Mouse (Mus musculus) layer of hippocampus, adult 8-10 months (tissue): ENCODE measurements around the gene Slc27a5. TPM values are rescaled to one million over a fixed set of nuclear protein-coding genes. Genes with fewer than 3 reads are reported as not detected.

ENCODE experiments used
- DNase-seq, 2 experiments: peaks; one replicate each; pipeline ENCODE4 v3.0.0; 2022; ENCODE audit warnings: low spot score in 2 of 2
- total RNA-seq, 4 experiments: library from RNA; stranded (reverse); gene quantifications; 2 replicates each; pipeline ENCODE4 v1.2.4; 2022

Gene Slc27a5
- under 1 TPM in 3 of 4 experiments, not detected in 1; 0.27 to 0.47 (median 0.27) TPM for total RNA-seq

DNA sequence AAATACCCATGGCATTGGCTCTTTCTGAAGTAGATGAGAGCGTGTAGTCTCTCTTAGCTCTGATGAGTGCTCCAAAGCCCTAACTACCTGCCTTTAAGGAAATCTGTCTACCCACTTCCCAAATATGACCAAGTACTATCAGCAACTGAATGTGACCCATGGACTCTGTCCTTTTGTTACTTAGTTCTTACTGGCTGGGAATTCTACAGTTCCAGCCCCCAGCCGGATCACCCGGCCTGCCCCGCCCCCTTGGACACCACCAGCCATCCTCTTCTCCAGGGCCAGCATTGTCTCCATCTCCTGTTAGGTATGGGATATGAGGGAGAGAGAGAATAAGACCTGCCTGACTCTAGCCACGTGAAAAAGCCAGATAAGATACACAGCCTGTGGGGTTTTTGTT lies at the start of gene Slc27a5:
Gene Slc27a5 (minus strand): TSS at position 140 of the 400 bp plus-strand sequence.
- no peak for DNase-seq

DNA sequence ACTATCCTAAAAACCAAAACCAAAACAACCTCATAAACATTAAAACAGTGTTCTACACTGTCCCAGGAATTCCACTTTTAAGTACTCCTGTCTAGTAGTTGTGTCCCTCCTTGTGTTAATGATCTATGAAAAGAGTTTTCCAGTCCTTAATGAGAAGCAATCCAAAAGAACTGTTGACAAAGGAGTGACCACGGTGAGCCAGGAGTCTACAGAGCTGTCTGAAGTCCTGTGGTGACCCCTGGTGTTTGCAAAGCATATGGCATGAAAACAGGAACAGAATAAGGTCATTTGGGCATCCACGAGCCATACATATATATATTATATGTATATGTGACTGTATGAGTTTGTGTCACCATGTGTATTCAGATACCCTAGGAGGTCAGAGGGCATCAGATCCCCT lies 48.1 kb upstream of the Slc27a5 start:
- DNase-seq: peak in 1 of 2 experiments; percentile 13

DNA sequence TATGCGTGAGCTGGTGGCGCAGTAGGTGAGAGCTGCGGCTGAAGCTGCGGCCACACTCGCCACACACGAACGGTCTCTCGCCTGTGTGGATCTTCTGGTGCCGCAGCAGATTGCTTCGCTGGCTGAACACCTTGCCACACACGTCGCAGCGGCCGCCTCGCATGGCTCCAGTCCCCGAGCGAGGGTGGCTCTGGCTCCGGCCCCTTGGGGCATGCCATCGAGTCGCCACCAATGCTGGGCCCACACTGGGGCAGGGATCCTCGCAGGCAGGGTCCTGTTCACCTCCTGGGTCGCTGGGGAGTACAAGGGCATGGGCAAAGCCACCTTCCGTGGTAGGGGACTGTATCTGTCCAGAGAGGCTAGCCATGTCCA lies 46.2 kb upstream of the Slc27a5 start:
- DNase-seq: no peak

DNA sequence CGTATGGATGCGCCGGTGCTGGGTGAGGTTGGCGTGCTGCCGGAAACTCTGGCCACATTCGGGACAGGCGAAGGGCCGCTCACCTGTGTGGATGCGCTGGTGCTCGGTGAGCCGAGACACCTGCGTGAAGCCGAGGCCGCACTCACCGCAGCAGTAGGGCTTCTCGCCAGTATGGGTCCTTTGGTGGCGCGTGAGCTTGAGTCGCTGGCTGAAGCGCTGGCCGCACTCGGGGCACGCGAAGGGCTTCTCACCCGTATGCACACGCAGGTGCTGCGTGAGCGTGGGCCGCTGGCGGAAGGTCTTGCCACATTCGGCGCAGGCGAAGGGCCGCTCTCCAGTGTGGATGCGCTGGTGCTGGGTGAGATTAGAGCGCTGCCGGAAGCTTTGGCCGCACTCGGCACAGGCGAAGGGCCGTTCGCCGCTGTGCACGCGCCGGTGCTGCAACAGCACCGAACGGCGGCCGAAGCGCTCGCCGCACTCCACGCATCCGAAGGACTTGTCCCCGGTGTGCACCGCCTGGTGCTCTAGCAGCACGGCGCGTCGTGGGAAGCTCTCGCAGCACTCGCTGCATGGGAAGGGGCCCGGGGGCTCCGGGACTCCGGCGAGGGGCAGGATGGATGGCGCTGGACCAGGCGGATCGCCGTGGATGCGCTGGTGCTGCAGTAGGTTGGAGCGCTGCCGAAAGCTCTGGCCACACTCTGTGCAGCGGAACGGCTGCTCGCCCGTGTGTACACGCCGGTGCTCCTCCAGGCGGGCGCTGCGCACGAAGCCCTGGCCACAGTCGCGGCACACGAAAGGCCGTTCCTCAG lies 45.7 kb upstream of the Slc27a5 start:
- DNase-seq: no peak

DNA sequence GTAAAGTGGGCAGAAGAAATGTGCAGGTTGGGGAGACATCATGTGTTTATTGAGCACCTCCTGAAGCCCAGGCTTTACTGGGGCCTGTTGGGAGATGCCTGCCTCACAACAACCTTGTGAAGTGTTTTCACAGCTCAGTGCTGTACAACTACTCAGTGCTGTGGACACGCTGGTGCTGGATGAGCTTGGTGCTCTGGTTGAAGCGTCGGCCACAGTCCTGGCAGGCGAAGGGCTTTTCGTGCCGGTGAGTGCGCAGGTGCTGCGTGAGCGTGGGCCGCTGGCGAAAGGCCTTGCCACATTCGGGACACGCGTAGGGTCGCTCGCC lies 45.1 kb upstream of the Slc27a5 start:
- no peak for DNase-seq

DNA sequence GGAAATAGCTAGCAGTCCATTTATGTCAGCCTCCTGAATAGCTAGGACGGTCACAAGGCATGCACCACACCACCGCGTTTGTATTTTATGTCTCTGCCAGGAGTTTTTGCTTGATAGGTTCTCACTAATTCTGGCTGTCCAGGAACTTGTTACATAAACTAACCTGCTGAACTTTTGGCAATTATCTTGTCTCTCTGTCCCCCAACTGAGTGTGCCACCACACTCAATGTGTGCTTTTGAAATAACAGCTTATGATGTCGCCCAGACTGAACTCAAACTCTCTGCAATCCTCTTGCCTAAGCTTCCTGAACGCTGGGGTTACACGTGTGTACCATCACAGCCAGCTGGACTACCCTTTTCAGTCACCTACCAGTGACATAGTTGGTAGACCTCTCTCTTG lies 44.5 kb upstream of the Slc27a5 start:
- DNase-seq: no peak

DNA sequence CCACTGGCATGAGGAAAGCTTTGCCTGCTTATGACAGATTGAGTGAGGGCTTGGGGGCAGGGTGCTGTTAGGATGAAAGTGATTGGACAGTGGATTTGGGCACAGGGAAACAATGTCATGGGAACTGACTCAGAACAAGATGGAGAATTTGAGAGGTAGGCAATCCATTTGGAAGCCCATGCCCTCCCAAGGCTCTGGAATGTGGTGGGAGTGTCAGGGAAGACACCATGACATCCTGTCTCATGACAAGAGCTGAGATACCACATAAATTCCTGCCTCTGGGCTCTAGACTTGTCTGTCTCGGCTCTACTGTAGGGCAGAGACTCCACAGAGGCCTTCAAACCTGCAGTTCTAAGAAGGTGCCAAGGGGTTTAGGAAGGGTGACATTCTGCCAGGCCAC lies 43.3 kb upstream of the Slc27a5 start:
- DNase-seq: no peak

DNA sequence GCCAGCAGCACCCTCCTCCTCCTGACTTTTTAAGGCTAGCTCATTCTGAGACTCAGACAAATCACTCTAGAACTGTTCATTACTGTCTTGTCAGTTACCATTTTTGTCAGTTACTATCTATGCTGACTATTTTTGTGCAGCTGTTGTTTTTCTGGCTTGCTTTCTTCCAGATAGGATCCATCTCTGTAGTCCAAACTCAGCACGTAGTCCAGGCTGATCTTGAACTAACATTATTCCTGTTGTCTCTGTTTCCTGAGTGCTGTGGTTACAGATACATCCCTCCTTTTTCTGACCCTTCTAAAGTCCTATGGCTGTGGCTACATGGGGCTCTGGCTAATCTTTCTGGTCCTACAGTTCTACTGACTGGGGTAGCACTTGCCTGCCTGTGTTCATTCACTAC lies 41.2 kb upstream of the Slc27a5 start:
- no peak for DNase-seq

DNA sequence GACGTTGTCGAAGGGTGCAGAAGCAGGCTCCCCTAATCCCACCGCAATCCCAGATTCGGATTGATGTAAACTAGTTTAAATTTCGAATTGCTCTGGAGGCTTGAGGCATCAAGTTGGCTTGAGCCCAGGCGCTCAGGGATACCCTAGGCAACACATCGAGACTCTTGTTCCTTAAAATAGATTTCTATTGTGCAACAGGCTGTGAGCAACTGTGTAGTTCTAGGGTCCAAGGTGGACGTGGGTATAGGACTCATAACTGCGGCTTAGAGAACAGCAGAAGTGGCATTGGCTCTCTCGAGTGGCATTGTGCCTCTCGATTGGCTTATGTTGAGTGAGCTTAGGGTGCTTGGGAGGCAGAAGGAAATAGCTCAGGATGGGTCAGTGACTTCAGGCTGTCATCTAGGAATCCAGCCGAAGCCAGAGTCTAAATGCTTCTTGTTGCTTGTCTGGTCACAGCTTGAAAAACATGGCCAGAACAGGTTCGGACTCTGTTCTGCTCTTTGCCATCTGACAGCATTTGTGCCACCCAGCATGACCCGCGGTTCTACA lies 40.7 kb upstream of the Slc27a5 start:
- DNase-seq: no peak

DNA sequence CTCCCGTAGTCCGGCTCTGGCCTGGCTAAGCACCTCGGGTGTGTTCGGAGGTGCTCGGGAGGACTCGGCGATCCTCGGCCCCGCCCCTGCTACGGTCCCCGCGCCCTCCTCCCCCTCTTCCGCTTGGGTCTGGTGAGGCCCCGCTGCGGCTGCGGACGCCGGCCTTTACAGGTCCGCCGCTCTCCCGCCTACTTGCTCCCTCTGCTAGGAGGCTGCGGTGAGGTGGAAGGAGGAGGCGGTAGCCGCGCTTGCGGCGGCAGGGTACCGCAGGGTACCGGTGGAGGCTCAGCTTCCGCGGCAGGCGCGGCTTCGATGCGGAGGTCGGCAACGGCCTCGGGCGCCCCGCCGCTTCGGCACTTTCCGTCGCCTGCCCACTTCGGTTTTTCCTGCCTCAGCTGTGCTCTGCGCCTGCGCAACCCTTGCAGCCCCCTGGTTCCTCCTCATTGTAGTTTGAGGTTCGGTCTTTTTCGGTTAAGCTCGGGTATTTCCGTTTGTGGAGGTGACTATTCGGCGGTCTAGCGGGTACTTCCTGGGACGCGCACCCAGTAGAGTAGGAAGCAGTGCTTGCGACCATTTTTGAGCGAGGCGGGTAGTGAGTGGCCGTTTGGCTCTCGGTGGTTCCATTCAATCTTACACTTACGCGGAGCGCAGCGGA lies 40.0 kb upstream of the Slc27a5 start, which contains the start of gene Ube2m:
Gene Ube2m (minus strand): TSS at position 375 of the 655 bp plus-strand sequence.
- DNase-seq: peak; percentile 98 to 99

DNA sequence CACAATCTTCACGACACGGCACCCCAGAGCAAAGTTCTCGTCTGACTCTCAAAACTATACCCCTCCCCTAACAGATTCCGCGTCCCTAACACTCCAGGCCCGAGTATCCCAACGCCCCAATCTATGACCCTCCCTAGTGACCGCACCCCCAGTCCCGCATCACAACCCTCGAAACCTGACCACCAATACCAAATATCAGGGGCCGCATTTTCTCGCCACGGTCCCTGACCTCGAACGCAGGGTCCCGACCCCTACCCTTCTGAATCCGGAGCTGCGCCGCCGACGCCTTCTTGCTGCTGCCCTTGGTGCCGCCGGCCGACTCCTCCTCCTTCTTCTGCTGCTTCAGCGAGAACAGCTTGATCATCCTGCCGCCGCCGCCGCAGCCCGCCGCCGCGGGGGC lies 39.4 kb upstream of the Slc27a5 start:
- peak in 1 of 2 experiments; percentile 54 for DNase-seq

DNA sequence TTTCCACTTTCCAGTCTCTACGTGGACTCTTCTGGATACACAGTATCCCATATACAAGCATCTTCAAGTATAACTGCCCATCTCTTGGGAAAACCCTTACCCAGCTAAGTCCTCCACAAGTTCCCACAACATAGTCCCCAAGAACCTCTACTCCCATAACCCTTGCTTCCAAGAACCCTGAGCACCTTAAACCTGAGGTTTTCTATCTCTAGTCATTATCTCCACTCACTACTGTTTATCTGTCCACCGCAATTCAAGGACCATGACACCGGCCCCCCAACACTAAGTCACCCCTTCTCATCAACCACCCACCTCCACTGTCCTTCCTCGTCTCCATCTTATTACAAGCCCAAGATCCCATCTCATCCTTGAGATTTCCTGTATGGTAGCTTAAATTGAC lies 38.8 kb upstream of the Slc27a5 start:
- no peak for DNase-seq

DNA sequence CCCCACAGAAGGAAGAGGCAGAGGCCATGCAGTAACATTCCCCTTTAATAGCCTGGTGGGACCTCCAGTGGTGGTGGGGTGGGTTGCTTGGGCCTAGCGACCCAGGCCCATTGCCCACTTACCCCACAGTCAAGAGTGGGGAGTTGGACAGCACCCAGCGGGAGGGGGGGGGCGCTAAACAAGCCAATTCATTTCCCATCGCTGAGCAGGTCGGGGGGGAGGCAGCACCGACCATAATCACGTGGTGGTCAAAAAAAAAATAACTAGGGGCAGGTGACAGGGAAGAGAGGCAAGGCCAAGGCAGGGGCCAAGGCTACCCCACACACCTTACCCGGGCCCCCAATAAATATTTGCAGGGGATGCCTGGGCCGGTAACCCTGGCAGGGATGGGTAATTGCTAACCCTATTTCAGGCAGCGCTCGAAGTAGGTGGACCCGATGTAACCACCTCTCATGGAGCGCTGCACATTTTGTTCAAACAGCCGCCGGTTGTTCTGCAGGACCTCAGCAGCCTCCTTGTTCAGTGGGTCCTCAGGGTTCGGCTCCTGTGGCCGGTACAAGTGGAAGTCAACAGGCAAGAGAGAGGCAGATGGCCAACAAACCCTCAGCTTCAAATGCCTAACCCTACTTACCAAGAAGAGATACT lies 37.3 kb upstream of the Slc27a5 start:
- DNase-seq: no peak

DNA sequence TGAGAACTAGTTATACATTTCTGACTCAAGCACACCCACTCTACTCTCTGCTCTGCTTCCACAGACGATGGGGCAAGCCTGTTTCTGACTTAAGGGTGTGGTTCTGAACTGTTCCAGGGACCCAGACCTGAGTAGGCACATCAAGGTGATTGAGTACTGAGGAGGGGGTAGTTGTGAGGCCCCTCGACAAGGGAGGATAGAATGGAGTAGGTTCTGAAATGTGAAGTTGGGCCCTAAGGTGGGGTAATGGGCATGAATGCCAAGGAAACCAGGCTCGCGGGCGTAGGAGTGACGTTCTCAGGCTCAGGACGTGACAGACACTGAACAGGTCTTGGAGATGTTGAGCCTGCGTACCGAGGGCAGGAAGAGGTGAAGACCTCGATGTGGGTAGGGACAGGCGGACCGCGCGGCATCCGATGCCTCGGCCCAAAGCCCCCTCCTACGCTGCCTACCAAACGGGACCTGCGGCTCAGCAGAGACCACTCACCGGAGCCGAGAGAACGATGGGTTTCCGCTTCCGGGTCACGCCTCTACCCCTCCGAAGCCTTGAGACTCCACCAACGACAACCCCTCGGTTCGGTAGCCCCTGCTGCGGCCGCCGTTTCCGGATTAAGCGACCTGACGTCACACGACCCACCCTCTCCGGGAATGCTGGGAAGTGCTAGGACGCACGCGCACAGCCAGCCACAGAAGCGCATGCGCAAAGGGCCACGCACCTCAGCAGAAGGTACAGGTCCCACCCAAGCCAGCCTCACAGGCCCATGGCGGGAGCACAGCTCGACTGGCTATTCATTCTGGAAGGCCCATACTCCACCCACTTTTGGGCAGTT lies 36.4 kb upstream of the Slc27a5 start, which contains the start of gene Chmp2a:
Gene Chmp2a (minus strand): TSS at position 660 of the 830 bp plus-strand sequence.
- peak; percentile 98 for DNase-seq

DNA sequence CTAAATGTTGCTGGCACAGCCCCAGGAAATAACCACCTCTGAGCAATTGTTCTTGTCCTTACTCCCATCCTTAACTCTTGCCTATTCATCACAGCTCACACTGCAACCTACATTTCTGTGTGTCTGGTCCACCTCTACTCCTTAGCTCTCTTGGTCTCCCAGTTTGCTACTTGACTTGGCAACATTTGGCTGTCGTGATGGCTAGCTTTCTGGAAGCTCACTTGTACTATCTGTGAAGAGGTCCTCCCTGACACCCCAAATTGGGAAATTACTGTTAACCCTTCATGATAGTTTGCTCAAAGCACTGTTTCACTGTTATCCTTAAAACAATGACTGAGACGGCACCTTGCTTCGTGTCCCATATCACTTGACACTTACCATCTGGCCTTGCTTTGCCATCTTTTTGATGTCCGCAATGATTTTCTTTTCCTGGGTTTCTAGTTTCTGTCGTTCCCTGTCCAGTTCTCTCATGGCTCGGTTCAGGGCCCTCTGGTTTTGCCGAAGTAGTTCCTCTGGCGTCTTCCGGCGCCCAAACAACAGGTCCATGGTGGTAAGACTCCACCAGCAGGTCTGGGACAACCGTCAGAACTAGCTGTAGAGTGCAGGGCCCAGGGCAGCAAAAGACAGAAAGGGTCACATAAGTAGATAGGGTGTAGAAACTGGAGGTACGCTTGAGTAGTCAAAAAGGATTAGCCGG lies 35.6 kb upstream of the Slc27a5 start:
- no peak for DNase-seq

DNA sequence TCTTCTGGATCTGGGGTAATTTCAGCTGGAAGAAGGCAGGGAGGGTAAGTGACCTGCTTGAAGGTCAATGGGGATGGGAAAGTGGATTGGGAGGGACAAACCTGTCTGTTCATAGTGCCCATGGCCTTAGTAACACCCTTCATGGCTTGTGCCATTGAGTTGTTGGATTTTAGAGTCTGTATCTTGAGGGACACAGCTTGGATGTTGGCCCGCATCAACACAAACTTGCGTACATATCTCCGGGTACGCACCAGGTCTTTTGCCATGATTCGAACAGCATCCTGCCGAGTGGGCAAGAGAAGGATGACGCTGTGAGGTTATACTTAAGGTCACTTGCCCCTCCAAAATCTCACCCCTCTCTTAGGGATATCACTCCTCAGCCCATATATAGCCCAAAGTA lies 34.5 kb upstream of the Slc27a5 start:
- DNase-seq: no peak

DNA sequence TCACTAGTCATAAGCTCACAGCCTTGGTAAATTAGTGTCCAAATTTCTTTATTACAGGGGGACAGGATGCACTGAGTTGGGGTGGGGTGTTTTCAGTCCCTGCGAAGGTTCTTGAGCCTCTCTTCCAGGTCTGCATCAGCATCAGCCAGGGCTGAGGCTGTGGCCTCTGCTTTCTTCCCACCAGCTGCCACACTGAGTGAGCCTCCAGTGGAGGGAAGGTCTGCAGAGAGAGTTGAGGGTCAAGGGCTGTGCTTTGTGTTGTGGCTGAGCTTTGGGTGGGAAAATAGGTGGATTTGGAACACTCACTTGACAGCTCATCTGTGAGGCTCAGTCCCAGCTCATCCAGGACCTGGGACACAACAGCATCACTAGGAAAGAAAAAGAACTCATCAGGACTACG lies 34.0 kb upstream of the Slc27a5 start:
- no peak for DNase-seq

DNA sequence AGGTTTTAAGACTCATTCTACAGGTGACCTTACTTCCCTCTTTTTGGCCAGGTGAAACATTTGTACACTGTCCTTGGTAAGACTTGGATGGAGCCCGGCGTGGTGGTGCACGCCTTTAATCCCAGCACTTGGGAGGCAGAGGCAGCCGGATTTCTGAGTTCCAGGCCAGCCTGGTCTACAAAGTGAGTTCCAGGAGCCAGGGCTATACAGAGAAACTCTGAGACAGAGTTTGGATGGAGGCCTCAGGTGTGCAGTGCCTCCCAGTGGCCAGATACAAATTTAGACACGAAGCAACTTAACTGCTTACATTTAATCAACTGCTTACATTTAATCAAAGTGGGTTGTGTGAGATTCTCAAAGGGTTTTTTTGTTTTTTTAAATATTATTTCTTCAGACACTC lies 33.1 kb upstream of the Slc27a5 start:
- no peak for DNase-seq

DNA sequence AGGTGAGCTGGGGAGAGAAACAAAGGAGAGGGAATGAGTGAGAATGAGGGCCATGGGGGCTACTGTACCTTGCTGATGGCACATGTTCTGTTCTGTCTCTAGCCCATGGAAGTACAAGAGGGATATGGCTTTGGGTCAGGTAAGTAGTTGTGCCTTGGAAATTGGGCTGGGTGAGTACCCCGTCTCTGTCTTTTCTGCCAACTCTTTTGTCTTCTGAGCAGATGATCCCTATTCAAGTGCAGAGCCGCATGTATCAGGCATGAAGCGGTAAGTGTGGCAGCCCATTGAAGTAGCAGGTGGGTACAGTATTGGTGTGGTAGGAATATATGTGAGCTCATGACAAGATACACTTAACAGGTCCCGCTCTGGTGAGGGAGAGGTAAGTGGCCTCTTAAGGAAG lies 31.0 kb upstream of the Slc27a5 start:
- DNase-seq: no peak

DNA sequence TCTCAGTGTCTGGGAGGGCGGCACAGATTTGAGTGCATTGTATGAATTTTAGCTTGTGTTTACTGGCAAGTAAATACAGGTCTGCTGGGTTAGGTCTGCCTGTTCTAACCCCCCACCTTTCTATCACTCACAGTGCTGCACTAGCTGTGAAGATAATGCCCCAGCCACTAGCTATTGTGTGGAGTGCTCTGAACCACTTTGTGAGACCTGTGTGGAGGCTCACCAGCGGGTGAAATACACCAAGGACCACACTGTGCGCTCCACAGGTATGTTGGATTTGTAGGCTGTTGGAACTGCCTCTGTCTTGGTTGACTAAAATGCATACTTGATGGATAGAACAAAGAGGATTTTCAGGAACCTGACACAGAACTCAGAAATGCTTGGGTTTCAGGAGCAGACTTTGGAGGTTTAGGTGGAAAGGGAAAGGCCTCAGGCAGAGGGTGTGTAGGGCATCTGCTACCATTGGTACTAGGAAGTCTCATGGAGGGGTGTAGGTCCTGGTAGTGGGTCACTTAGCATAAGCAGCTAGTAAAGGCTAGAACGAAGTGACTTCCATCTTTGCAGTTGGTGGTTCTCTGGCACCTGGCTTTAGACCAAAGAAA lies 27.6 kb upstream of the Slc27a5 start:
- DNase-seq: no peak
